Mouse (Mus musculus) spleen, adult 2 months (tissue): ENCODE results near the gene Akap2. TPM values are rescaled to one million over a fixed set of nuclear protein-coding genes. Genes with fewer than 3 reads are reported as not detected.

ENCODE experiments used
- DNase-seq, 2 experiments: peaks; one replicate each; pipeline versions ENCODE4 v3.0.0 to v3.0.0-alpha.2; 2012 to 2021; ENCODE audit warnings: low spot score in 2 of 2, low read depth in 1 of 2
- H3K27ac ChIP-seq: fragments of 200-500 bp; 2 replicates; pipeline ENCODE4 v1.5.1; 2012; ENCODE audit warnings: low read length, inconsistent platforms; ENCODE audit not compliant: insufficient read depth
- H3K27me3 ChIP-seq: fragments of 200-500 bp; 2 replicates; pipeline ENCODE4 v1.6.1; 2012; ENCODE audit warnings: mild to moderate bottlenecking, moderate library complexity, low read length, inconsistent platforms; ENCODE audit not compliant: control insufficient read depth, insufficient read depth
- H3K36me3 ChIP-seq: fragments of 200-500 bp; 2 replicates; pipeline ENCODE4 v1.6.1; 2012; ENCODE audit warnings: mild to moderate bottlenecking, low read length, inconsistent platforms; ENCODE audit not compliant: control insufficient read depth, insufficient read depth
- H3K4me1 ChIP-seq: fragments of 200-500 bp; 2 replicates; pipeline ENCODE4 v1.6.1; 2011; ENCODE audit warnings: inconsistent platforms; ENCODE audit not compliant: control insufficient read depth, insufficient read depth, insufficient read length
- H3K4me3 ChIP-seq: fragments of 200-500 bp; 2 replicates; pipeline ENCODE4 v1.5.1; 2011; ENCODE audit warnings: mild to moderate bottlenecking, inconsistent platforms; ENCODE audit not compliant: insufficient read depth, insufficient read length; ENCODE audit errors: extremely low read depth
- CTCF ChIP-seq: fragments of 200-500 bp; IDR thresholded peaks from 2 replicates; pipeline ENCODE4 v1.5.1; 2011; ENCODE audit warnings: mild to moderate bottlenecking, inconsistent platforms; ENCODE audit not compliant: insufficient read depth, insufficient read length, insufficient replicate concordance; ENCODE audit errors: extremely low read depth
- POLR2A ChIP-seq: fragments of 200-500 bp; IDR thresholded peaks from 2 replicates; pipeline ENCODE4 v1.6.1; 2011; ENCODE audit warnings: low read depth, low read length, inconsistent platforms
- WGBS: fragments of 180-500 bp; shearing (Covaris S2); methylation state at CpG from one replicate; pipeline ENCODE4 v1.1.7; 2018; 5-methylcytosine and 5-hydroxymethylcytosine counted together
- polyA plus RNA-seq: library from polyadenylated mRNA; depleted of rRNA; stranded (reverse); fragments of >200 nt; gene quantifications from 2 replicates; pipeline ENCODE4 v1.2.3, GENCODE M21; 2012

The Akap2 gene
- polyA plus RNA-seq, 1 experiment = 23.6 TPM

DNA sequence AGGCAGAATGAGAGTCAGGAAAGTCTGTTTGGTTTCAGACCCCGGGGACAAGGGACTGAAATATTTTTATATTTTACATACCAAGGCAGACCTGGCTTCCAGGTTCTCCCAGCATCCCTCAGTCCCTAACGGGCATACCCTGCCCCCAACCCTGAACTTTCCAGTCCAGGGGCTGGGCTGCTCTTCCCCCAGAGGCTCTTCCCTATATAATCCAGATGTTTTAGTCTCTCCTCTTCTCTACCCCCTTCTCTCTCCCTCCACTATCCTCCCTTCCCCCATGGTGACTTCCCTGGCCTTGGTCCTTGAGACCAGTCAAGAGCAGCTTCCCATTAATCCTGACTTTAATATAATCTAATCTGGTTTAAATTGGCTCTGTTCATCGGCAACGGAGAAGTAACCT lies 62.9 kb downstream of the Akap2 start:
- WGBS = 50% methylated on average over 4 of the region's 4 CpGs
- no peaks in the 10 kb centered on the region for H3K36me3 ChIP-seq

DNA sequence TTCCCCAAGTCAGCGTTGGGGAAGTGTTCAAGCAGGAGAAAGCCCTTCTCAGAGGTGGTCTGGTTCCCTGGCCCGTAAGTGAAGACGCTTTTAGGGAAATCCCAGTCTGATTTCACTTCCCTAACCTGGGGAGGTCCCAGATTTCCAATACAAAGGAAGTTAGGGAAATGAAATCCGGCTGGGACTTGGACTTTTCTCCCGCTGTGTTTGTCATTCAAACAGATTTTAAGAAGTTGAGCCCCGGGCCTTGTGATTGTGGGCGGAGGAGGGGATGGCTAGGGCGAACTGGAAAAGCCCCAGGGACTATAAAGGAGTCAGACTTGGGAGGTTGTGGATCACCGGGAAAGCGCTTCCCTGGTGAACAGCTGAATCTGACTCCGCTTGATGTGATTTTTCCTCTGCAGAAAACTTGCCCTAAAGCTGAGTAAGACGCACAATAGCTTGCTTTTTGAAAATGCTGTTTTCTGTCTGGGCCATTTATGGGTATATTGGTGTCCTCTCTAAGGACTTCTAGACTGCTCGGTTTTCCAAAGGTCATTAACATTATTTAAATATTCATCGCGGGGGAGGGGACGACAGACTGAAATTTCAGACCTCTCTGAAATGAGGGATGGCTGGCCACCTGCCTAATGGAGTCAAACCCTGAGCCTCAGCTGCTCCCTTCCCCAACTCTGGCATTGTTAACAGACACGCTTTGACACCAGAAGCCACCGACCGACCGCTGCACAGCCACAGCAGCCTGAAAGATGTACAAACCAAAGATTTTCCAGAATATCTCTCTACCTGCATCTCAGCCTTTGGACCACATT lies 63.6 kb downstream of the Akap2 start:
- H3K4me3 ChIP-seq = no peak overlapping the region
- H3K27me3 ChIP-seq = no peaks in the 10 kb centered on the region
- no peaks in the 10 kb centered on the region; the same call in 1 of the 2 replicates for H3K4me1 ChIP-seq
- 39% methylated on average over 20 of the region's 20 CpGs for WGBS
- no peaks in the 10 kb centered on the region for H3K36me3 ChIP-seq
- no peak overlapping the region for H3K27ac ChIP-seq
- no peak for DNase-seq
- TF ChIP-seq POLR2A (no peak), CTCF (no peak)

More for the DNA sequence above, 62.9 kb downstream of the Akap2 start:
- no peaks in the 10 kb centered on the region for H3K27me3 ChIP-seq
- no peak overlapping the region for H3K27ac ChIP-seq
- DNase-seq = no peak
- TF ChIP-seq CTCF = no peak
- no peak for TF ChIP-seq POLR2A
- no peak overlapping the region for H3K4me3 ChIP-seq
- no peaks in the 10 kb centered on the region; the same call in 1 of the 2 replicates for H3K4me1 ChIP-seq

DNA sequence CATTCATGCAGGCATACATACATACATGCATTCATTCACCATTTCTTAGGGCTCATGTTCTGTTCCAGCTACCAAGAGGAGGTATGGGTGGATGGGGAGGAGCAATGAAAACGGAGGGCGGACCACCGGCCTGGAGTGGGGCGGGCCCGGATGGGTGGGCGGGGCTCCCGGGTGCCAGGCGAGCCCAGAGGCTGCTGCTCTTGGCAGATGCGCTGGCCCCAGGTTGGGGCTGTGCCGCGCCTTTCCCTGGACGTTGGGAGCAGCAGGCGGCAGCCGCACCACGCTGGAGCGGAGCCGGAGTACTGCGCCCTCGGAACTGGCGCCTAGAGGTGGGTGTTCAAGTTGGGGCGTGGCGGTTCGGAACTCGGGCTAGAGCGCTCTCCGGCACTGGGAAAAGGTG lies 64.5 kb downstream of the Akap2 start:
- Histone ChIP-seq H3K27ac (no peak overlapping the region), H3K4me3 (peak overlapping the region; percentile 88), H3K27me3 (no peaks in the 10 kb centered on the region), H3K36me3 (no peaks in the 10 kb centered on the region), H3K4me1 (no peaks in the 10 kb centered on the region; the same call in 1 of the 2 replicates)
- DNase-seq = peak; percentile 50 to 71
- TF ChIP-seq POLR2A (peak; percentile 32), CTCF (no peak)
- WGBS = 2% methylated on average over 26 of the region's 26 CpGs

- 7% methylated on average over 33 of the region's 33 CpGs for WGBS
- H3K4me3 ChIP-seq = peak overlapping the region; percentile 88
- H3K27ac ChIP-seq = peak overlapping the region; percentile 22; the same call in 1 of the 2 replicates
- H3K4me1 ChIP-seq = no peaks in the 10 kb centered on the region; the same call in 1 of the 2 replicates
- no peaks in the 10 kb centered on the region for H3K27me3 ChIP-seq
- TF ChIP-seq CTCF (no peak), POLR2A (no peak)
- H3K36me3 ChIP-seq = no peaks in the 10 kb centered on the region
- peak in 1 of 2 experiments; percentile 33 for DNase-seq
These were observed 65.3 kb downstream of the Akap2 start for GRCm38 (mm10) chr4:57782549-57783390.

GRCm38 (mm10) chr4:57783391-57783770 lies 65.9 kb downstream of the Akap2 start:
- TF ChIP-seq CTCF (no peak), POLR2A (no peak)
- H3K4me1 ChIP-seq = no peaks in the 10 kb centered on the region; the same call in 1 of the 2 replicates
- 62% methylated on average over 9 of the region's 9 CpGs for WGBS
- H3K27ac ChIP-seq = no peak overlapping the region
- H3K27me3 ChIP-seq = no peaks in the 10 kb centered on the region
- no peaks in the 10 kb centered on the region for H3K36me3 ChIP-seq
- DNase-seq = no peak
- H3K4me3 ChIP-seq = no peak overlapping the region

DNA sequence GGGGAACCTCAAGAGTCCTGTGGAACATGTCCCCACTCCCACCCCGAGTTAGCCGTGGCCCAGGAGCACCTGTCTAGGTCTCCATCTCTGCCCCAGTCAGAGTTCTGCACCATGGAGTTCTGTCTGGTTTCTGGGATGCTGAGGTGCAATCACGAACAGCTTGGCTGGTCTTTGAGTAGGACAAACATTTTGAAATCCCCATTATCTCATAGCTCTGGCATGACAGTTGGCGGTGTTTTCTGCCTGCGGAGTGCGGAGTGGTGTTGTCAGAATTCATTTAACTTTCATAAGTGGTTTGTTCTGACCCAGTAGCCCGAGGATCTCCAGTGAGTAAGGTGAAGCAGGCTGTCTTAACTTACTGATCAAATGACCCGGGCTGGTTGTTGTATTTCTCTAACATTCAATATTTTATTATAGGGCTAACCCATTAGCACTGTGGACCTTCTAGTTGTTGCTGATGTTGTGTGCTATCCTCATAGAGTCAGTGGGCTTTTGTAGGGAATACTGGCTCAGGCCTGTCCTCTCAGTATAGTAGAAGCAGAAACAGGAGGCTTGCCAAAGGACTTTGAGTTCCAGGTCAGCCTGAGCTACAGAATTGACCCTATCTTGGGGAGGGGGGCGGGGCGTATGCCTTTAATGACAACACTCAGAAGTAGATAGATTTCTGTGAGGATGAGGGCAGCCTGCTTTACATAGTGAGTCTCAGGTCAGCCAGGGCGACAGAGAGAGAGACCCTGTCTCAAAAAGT lies 66.6 kb downstream of the Akap2 start:
- Histone ChIP-seq H3K27ac (no peak overlapping the region), H3K4me1 (no peaks in the 10 kb centered on the region; the same call in 1 of the 2 replicates), H3K36me3 (no peaks in the 10 kb centered on the region), H3K4me3 (no peak overlapping the region), H3K27me3 (no peaks in the 10 kb centered on the region)
- no peak for TF ChIP-seq POLR2A
- TF ChIP-seq CTCF = no peak
- WGBS = 89% methylated on average over 11 of the region's 11 CpGs
- no peak for DNase-seq
